Mouse (Mus musculus): ENCODE results near the gene Zfp46.

Gene Zfp46

DNA sequence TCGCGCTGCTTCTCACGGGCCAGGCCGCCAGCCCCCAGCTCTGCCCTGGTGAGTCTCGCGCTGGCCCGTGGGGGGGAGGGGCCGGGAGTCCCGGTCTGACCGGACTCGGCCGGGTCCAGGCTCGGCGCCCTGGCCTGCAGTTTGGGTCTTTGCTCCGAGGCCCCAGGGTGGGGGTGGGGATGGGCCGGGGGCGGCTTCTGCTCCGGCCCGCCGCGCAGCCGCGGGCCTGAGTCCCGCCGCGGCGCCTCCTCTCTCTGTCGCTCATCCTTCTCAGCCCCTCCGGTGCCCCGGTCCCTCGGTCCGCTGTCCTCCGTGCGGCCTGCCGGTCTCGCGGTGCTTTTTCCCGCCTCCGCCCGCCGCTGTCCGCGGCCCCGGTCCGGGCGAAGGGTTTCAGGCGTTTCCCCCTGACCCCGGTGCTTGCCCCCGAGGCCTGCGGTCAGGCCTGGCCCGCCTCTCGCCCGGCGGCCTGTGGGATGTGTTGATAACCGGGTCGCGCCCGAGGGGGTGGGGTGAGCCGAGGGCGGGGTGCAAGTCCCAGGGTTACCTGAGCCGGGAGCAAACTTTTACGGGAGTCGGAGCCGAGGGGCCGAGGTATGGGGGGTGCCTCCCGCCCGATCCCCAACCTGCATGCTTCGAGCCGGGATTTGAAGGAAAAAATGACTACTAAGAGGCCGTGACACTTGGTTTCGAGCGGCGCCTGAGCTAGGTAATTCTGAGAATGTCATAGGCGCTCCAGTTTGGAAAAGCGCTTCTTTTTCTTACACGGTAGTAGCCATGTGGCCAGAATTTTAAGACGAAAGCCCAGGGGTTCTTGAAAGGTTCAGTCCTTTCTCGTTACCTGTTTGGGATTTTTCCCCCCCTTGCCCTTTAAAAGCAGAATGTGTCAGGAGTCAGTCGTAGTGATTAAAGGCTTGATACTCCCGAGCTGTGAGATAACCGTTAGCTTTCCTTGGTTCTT is 26.8 kb downstream of the Zfp46 start:
- DNase-seq (ENCODE audit: low spot score), result peak; percentile 63

GRCm38 (mm10) chr4:136312616-136313015 is 28.1 kb downstream of the Zfp46 start:
- no peak for DNase-seq (ENCODE audit: low spot score)

- no peak for DNase-seq (ENCODE audit: low spot score)
Measured at GRCm38 (mm10) chr4:136317667-136318066, 33.2 kb downstream of the Zfp46 start.

GRCm38 (mm10) chr4:136320016-136320415 is 35.5 kb downstream of the Zfp46 start:
- DNase-seq (ENCODE audit: low spot score), result no peak

- no peak for DNase-seq (ENCODE audit: low spot score)
Measured at GRCm38 (mm10) chr4:136324226-136324625, 39.7 kb downstream of the Zfp46 start.

- DNase-seq (ENCODE audit: low spot score), result no peak
Measured at GRCm38 (mm10) chr4:136327238-136327637, 42.8 kb downstream of the Zfp46 start.

GRCm38 (mm10) chr4:136328115-136328514 is 43.6 kb downstream of the Zfp46 start:
- DNase-seq (ENCODE audit: low spot score), result no peak

DNA sequence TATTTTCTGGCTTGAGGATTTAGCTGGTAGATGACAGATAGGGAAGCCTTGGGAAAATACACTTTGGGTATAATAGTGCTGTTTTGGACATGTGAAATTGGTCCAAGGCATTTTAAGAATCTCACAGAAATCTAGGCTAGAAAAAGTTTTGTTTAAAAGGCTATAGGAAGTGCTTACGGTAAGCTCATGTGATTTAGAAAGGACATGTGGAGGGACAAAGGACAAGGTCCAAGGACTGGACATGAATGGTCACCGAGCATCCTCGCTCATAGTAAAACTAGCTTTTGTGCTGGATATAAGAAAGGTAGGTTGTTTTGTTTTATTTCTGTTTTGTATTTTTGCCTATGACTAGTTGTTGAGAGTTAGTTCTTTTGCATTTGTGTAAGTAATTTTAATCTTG is 47.2 kb downstream of the Zfp46 start:
- DNase-seq (ENCODE audit: low spot score), result no peak

DNA sequence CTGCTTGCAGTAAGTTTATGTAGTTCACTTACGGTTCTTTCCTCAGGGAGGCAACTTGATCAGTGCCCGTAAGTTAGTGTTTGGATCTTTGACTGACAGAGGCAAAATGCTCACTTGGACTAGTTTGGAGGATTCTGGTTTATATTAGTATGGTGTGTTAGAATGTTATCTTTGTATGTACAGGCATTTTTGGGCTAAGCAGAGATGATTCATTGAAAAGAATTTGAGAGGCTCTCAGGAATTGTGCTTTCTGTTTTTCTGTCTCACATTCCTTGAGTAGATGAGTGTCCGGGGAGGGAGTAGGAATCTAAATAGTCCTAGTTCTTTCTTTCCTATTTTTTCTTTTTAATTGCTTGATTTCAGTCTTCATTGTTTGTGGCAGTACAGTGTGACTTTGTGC is 48.7 kb downstream of the Zfp46 start:
- DNase-seq (ENCODE audit: low spot score), result no peak

DNA sequence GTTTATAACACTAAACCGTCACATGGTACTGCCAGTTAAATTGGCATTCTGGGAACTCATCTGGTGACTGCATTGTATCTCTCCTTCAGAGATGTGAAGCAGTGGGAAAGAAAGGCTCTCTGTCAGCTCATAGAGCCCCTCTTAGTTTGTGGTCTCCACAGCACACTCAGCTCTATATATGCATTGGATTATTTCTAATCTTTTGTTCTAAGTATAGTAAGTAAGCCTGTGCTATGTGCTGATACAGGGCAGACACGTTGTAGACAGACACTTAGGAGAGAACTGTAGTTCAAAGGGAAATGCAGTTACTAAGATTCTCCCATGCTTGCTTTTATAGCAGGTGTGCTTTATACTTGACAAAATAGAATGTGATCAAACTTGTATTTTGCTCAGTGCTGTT is 50.6 kb downstream of the Zfp46 start:
- no peak for DNase-seq (ENCODE audit: low spot score)

DNA sequence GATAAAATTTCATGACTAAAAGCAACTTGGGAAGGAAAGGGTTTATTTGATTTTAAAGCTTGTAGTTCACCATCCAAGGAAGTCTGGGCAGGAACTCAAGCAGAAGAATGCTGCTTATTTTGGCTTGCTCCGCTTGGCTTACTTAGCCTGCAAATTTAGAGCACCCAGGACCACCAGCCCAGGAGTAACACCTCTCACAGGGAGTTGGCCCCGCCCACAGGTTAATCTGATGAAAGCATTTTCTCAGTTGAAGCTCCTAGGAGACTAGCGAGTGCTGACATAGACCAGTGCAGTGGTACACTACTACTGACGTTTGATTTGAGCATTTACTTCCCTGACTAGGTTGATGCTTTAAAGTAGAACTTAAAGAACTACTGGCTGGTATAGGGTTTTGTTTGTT is 52.6 kb downstream of the Zfp46 start:
- no peak for DNase-seq (ENCODE audit: low spot score)

All from urinary bladder, postnatal 25 days (tissue).